Mouse (Mus musculus): Measurements from ENCODE around the gene Tmsb15l. TPM values are rescaled to one million over a fixed set of nuclear protein-coding genes. Genes with fewer than 3 reads are reported as not detected.

Tmsb15l gene
- polyA plus RNA-seq (2017; shearing (Covaris generic)): 3.6 TPM

DNA sequence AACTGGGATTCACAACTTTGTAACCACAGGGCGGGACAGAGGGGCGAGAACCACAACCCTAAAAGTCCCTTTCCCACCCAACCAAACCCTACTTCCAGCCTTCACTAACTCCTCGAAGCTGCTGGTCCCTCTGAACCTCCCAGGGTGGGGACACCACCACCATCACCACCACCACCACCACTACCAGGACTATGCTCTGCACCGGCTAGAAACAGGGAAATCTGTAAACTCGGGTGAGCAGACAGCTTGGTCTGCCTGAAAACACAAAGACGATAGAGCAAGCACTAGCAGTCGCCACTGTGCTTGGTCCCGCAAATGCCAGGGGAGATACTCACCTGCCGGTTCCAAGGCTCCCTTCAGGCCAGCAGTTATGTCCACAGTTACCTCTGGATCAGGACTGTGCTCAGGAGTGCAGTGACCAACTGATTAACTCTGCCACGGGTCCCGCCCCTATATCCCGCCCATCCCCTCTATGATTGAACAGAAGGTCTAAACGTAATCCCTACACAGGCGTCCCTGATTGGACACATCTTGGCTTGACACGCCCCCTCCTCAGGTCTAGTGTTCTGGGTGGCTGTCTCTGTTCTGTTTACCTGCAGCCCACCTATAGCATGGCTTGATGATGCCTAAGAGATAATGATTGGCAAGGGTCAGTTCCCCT is at the start of gene Tmsb15l, which contains the start of gene Tmsb15b1:
Tmsb15l (minus strand) TSS at position 446 of the 661 bp plus-strand sequence.
Tmsb15b1 (minus strand) TSS at position 451 of the 661 bp plus-strand sequence.

DNA sequence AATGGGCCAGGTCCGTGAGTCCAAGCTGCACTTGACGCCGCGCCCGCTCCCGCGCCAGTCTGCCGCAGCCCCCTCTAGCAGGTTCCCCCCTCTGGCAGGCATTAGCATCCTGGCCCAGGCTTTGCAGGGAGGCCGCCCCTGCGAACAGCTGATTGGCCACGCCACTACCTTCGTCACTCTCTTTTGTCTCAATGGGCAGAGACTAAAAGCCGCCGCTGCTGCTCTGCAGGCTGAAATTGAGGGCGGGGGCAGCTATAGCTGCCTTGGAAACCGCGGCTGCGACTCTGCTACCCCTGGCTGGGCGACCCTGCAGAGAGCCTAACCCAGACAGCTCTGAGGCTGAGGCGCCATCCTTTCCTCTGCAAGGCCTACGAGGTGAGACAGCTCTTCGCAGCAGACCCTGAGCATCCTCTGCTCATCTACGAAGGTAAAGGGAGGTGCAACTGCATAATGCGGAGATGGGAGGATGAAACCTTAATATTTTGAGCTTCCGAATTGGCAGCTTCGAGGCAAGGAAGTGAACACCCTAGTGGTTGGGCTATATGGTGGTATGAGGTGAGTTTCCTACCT is 16.4 kb upstream of the Tmsb15l start, which contains the start of gene Zcchc18:
Zcchc18 (plus strand) TSS at position 178 of the 570 bp plus-strand sequence.

GRCm38 (mm10) chrX:136975397-136975796 is 1.3 kb downstream of the Tmsb15l start, which contains the start of gene Tmsb15b2:
Gene Tmsb15b2 (minus strand): TSS chrX:136975497.

DNA sequence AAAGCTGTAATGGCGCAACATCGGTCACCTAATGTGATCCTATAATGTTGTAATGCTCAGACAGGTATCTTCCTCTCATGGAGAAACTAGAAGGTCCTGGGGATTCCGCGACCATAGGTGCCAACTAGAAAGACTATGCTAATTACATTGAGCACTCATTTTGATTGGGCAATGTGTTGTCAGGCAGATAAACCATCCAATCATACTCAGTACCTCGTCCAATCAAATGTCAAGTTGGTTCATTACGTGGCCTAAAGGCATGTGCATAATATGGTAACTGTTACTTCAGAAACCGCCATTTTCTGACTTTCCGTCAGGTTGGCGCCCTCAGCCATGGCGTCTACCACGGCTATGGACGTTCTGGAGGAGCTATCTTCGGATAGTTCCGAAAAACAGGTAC is 49.6 kb downstream of the Tmsb15l start, which contains the start of gene H2bfm:
H2bfm (plus strand) TSS at position 295 of the 400 bp plus-strand sequence.

Other genes starting within 250 kb of the Tmsb15l start
- 88.5 TPM for gene Morf4l2, start 233.2 kb downstream of the Tmsb15l start, polyA plus RNA-seq (2017; shearing (Covaris generic))
- gene Glra4, start 196.7 kb downstream of the Tmsb15l start, polyA plus RNA-seq (2017; shearing (Covaris generic)): 0.10 TPM
- 2.2 TPM for gene Plp1, start 154.2 kb downstream of the Tmsb15l start, polyA plus RNA-seq (2017; shearing (Covaris generic))
- gene Rab9b, start 108.1 kb downstream of the Tmsb15l start, polyA plus RNA-seq (2017; shearing (Covaris generic)): not detected
- not detected for gene H2bfm, start 49.5 kb downstream of the Tmsb15l start, polyA plus RNA-seq (2017; shearing (Covaris generic))
- gene Tmsb15b2, start 1.4 kb downstream of the Tmsb15l start, polyA plus RNA-seq (2017; shearing (Covaris generic)): 59.4 TPM
- gene Tmsb15b1, start within 50 bp of the Tmsb15l start, polyA plus RNA-seq (2017; shearing (Covaris generic)): 21.6 TPM
- 25.2 TPM for gene Zcchc18, start 16.3 kb upstream of the Tmsb15l start, polyA plus RNA-seq (2017; shearing (Covaris generic))
- 12.3 TPM for gene Slc25a53, start 61.4 kb upstream of the Tmsb15l start, polyA plus RNA-seq (2017; shearing (Covaris generic))
- gene Fam199x, start 72.7 kb upstream of the Tmsb15l start, polyA plus RNA-seq (2017; shearing (Covaris generic)): 6.3 TPM
- gene Esx1, start 145.2 kb upstream of the Tmsb15l start, polyA plus RNA-seq (2017; shearing (Covaris generic)): not detected

Measured in CD4-positive, CD25-positive, alpha-beta regulatory T cell (primary cell).